ENCODE assay signal across 15 mouse cellular contexts in genomic region chr15:64031704-64032103, GRCm38 (mm10). TPM values are rescaled to one million over a fixed set of nuclear protein-coding genes. Genes with fewer than 3 reads are reported as not detected.
DNase-seq lines count a peak whose midpoint lies in the region; ATAC-seq and TF ChIP-seq lines count a peak whose summit lies in the region.
"Had no signal": no experiment of that assay in that cellular context is flagged by ENCODE, and none has a peak within 500 bp of the region (broad histone marks: within the 10 kb centered on the region; RNA-seq: fewer than 3 reads in every experiment).

No protein-coding gene starts in this region.

- H3K9me3 ChIP-seq in intestine, embryonic 15.5 days = no peaks in the 10 kb centered on the region
- H3K9me3 ChIP-seq in intestine, postnatal 0 days (ENCODE audit: control insufficient read depth) = no peaks in the 10 kb centered on the region
- H3K9me3 ChIP-seq: embryonic facial prominence, embryonic 13.5 days; heart, embryonic 15.5 days; hindbrain, embryonic 13.5 days; liver, embryonic 13.5 days; midbrain, embryonic 12.5 days had no signal

- H3K36me3 ChIP-seq in intestine, embryonic 15.5 days = no peaks in the 10 kb centered on the region
- no peaks in the 10 kb centered on the region for H3K36me3 ChIP-seq in intestine, postnatal 0 days (ENCODE audit: control insufficient read depth, insufficient read depth)
- H3K36me3 ChIP-seq: embryonic facial prominence, embryonic 13.5 days; heart, embryonic 15.5 days; hindbrain, embryonic 13.5 days; liver, embryonic 13.5 days; midbrain, embryonic 12.5 days had no signal

- 63% methylated on average over 6 of the region's 6 CpGs for WGBS in intestine, embryonic 15.5 days
- WGBS in intestine, postnatal 0 days = 81% methylated on average over 5 of the region's 6 CpGs

- DNase-seq in 3T3-L1 (ENCODE audit: low read depth, low spot score) = peak; percentile 38
- DNase-seq in urinary bladder, postnatal 25 days (ENCODE audit: low spot score) = no peak
- DNase-seq in layer of hippocampus, postnatal 36 days = no peak
- DNase-seq: adrenal gland, postnatal 10 days; cerebellum, adult 2 months; kidney, adult 8-10 months; liver, embryonic 13.5 days had no signal

- TF ChIP-seq CTCF in intestine, postnatal 0 days (IDR thresholded peaks at IDR 0.05; ENCODE audit: low read depth) = no peak

- no peaks in the 10 kb centered on the region for H3K27me3 ChIP-seq in intestine, embryonic 15.5 days (replicated peaks)
- no peaks in the 10 kb centered on the region for H3K27me3 ChIP-seq in intestine, postnatal 0 days (replicated peaks; ENCODE audit: control insufficient read depth, insufficient read depth, low read length)
- H3K27me3 ChIP-seq: embryonic facial prominence, embryonic 13.5 days; heart, embryonic 15.5 days; hindbrain, embryonic 13.5 days; liver, embryonic 13.5 days; midbrain, embryonic 12.5 days had no signal

- H3K4me1 ChIP-seq in intestine, embryonic 15.5 days (replicated peaks) = peaks cover 24% of the 10 kb centered on the region
- H3K4me1 ChIP-seq in intestine, postnatal 0 days (replicated peaks; ENCODE audit: control insufficient read depth, insufficient read depth, low read length) = peaks cover 9% of the 10 kb centered on the region; the same call in 1 of the 2 replicates

- H3K4me2 ChIP-seq in intestine, embryonic 15.5 days (replicated peaks) = no peak overlapping the region
- no peak overlapping the region for H3K4me2 ChIP-seq in intestine, postnatal 0 days (replicated peaks; ENCODE audit: low read depth)
- H3K4me2 ChIP-seq: embryonic facial prominence, embryonic 13.5 days; heart, embryonic 15.5 days; hindbrain, embryonic 13.5 days; liver, embryonic 13.5 days; midbrain, embryonic 12.5 days had no signal

- 0 out of 2 replicates have a peak, but pooled peaks have one; percentile 23 for ATAC-seq in intestine, embryonic 15.5 days
- no peak for ATAC-seq in intestine, postnatal 0 days
- ATAC-seq in CD4-positive, CD25-positive, alpha-beta regulatory T cell, adult 4 months = peak; percentile 78
- ATAC-seq in megakaryocyte, adult 5-6 weeks (ENCODE audit: poor library complexity, severe bottlenecking) = peak; percentile 26; the same call in 1 of the 2 replicates

- no peak overlapping the region for H3K27ac ChIP-seq in intestine, embryonic 15.5 days
- H3K27ac ChIP-seq in intestine, postnatal 0 days (ENCODE audit: low read depth, low read length) = no peak overlapping the region
- H3K27ac ChIP-seq: embryonic facial prominence, embryonic 13.5 days; heart, embryonic 15.5 days; liver, embryonic 13.5 days; midbrain, embryonic 12.5 days had no signal

- no peak overlapping the region for H3K4me3 ChIP-seq in intestine, embryonic 15.5 days (replicated peaks)
- no peak overlapping the region for H3K4me3 ChIP-seq in intestine, postnatal 0 days (ENCODE audit: low read depth, low read length)
- H3K4me3 ChIP-seq: embryonic facial prominence, embryonic 13.5 days; heart, embryonic 15.5 days; hindbrain, embryonic 13.5 days; liver, embryonic 13.5 days; midbrain, embryonic 12.5 days had no signal

- no peak overlapping the region for H3K9ac ChIP-seq in intestine, embryonic 15.5 days
- H3K9ac ChIP-seq in intestine, postnatal 0 days (ENCODE audit: low read depth, low read length) = no peak overlapping the region
- H3K9ac ChIP-seq: embryonic facial prominence, embryonic 13.5 days; heart, embryonic 15.5 days; hindbrain, embryonic 13.5 days; liver, embryonic 13.5 days; midbrain, embryonic 12.5 days had no signal

RNA-seq across cellular contexts. Expression of gene Fam49b, which starts 28.6 kb away (rescaled TPM):
- 57.3 and 61.4 TPM in 2 replicates for polyA plus RNA-seq in intestine, embryonic 15.5 days (2015; fragmentation: Nextera tagmentation; extraction: Ambion mirVana)
- polyA plus RNA-seq in intestine, postnatal 0 days (2015; fragmentation: Nextera tagmentation; extraction: Ambion mirVana) = 43.0 and 50.1 TPM in 2 replicates
- polyA plus RNA-seq in CD4-positive, CD25-positive, alpha-beta regulatory T cell, adult 4 months (2017; shearing (Covaris generic)) = 10 to 100 TPM; 96.4 to 96.5 TPM
- 730 and 796 TPM in 2 replicates for total RNA-seq in megakaryocyte, adult 5-6 weeks (2015)
- total RNA-seq in megakaryocyte, adult 5-6 weeks (2017) = 481 and 508 TPM in 2 replicates
- 100 to 1,000 TPM; 131 to 134 TPM for total RNA-seq in layer of hippocampus, postnatal 36 days (2021)
